Mouse (Mus musculus): ENCODE measurements around the gene Rgs1.

GRCm38 (mm10) chr1:144247382-144247781 lies 1.7 kb downstream of the Rgs1 start:
- TF ChIP-seq CTCF (IDR thresholded peaks at IDR 0.05; ENCODE audit: low read depth) (no peak), EP300 (IDR thresholded peaks at IDR 0.05; ENCODE audit: low read depth) (no peak)

All from liver, postnatal 0 days (tissue).